Mouse (Mus musculus): Measurements from ENCODE around the gene Fam78b. TPM values are rescaled to one million over a fixed set of nuclear protein-coding genes. Genes with fewer than 3 reads are reported as not detected.

Gene Fam78b
- polyA plus RNA-seq (2014; fragmentation: Nextera tagmentation; extraction: Ambion mirVana): 1.9 and 2.0 TPM in 2 replicates

DNA sequence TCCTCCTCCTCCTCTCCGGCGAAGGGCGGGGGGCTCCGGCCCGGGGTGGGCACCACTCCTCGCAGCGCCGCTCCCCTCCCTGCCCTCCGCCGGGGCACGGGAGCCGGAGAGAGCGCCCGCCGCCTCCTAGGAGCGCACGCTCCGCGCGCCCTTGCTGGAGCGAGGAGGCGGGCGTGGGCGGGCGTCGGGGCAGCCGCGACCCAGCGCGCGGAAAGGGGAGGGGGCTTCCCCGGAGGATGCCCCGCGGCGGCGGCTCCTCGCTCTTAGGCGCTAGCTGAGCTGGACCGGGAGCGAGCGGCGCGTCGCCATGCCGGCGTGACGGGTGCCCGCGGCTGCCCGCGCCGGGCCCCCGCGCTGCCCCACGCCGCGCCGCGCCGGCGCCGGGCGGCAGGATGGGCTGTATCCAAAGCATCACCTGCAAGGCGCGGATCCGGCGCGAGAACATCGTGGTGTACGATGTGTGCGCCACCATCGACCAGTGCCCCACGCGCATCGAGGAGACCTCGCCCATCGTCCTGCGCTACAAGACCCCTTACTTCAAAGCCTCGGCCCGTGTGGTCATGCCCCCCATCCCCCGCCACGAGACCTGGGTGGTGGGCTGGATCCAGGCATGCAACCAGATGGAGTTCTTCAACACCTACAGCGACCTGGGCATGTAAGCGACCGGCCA, at the start of gene Fam78b:
TSS of gene Fam78b (plus strand) at position 244 of the 670 bp plus-strand sequence.
- DNase-seq (ENCODE audit: low spot score): peak; percentile 54
- no peak within 1 kb of the TSS for H3K27ac ChIP-seq (ENCODE audit: low read depth)

DNA sequence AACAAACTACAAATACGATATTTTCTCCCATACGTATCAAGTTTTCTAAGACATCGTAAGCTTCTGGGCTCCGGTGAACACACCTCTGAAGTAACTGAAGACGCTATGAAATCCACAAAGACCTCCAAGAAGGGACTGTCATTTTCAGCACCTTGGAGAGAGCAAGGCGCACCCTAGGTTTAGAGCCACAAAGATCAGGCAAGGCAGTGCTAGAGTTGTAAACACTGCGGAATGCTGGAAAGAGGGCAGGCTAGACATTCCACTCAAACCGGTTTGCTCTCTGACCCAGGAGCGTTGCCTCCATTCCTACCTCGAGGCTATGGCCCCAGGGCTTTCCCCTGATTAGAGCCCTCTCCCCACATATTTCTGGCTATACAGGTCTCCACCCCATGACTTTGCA, 36.7 kb upstream of the Fam78b start:
- no peaks in the 10 kb centered on the region for H3K27me3 ChIP-seq (replicated peaks; ENCODE audit: control insufficient read depth, insufficient read depth, low read length)
- DNase-seq (ENCODE audit: low spot score) (peak; percentile 74), ATAC-seq (replicated peaks; ENCODE audit: low FRiP score, low TSS enrichment, low read depth) (no peak)
- no peaks in the 10 kb centered on the region for H3K9me3 ChIP-seq (ENCODE audit: control insufficient read depth, low read length)
- no peaks in the 10 kb centered on the region for H3K36me3 ChIP-seq (ENCODE audit: control insufficient read depth, insufficient read depth, low read length)
- no peak overlapping the region for H3K9ac ChIP-seq (ENCODE audit: low read length)
- H3K4me1 ChIP-seq (replicated peaks; ENCODE audit: control insufficient read depth, insufficient read depth, low read length): no peaks in the 10 kb centered on the region
- H3K4me2 ChIP-seq (ENCODE audit: low read length): no peak overlapping the region
- H3K4me3 ChIP-seq (ENCODE audit: low read depth, low read length): no peak overlapping the region
- WGBS: 28% methylated on average over 10 of the region's 10 CpGs
- no peak overlapping the region for H3K27ac ChIP-seq (ENCODE audit: low read depth)

More for the DNA sequence above, at the start of gene Fam78b:
- peak within 1 kb of the TSS; percentile 64 for H3K9ac ChIP-seq (ENCODE audit: low read length)
- peaks cover 24% of the 10 kb centered on the region for H3K27me3 ChIP-seq (replicated peaks; ENCODE audit: control insufficient read depth, insufficient read depth, low read length)
- H3K9me3 ChIP-seq (ENCODE audit: control insufficient read depth, low read length): no peaks in the 10 kb centered on the region
- peaks cover 6% of the 10 kb centered on the region; the same call in 1 of the 2 replicates for H3K4me1 ChIP-seq (replicated peaks; ENCODE audit: control insufficient read depth, insufficient read depth, low read length)
- peak within 1 kb of the TSS; percentile 63 for H3K4me3 ChIP-seq (ENCODE audit: low read depth, low read length)
- peak; percentile 37; the same call in 1 of the 2 replicates for ATAC-seq (replicated peaks; ENCODE audit: low FRiP score, low TSS enrichment, low read depth)
- WGBS: 1% methylated on average over 68 of the region's 85 CpGs
- peak within 1 kb of the TSS; percentile 95 for H3K4me2 ChIP-seq (ENCODE audit: low read length)
- H3K36me3 ChIP-seq (ENCODE audit: control insufficient read depth, insufficient read depth, low read length): no peaks in the 10 kb centered on the region

GRCm38 (mm10) chr1:166968271-166968670, 32.9 kb upstream of the Fam78b start:
- DNase-seq (ENCODE audit: low spot score) (no peak), ATAC-seq (replicated peaks; ENCODE audit: low FRiP score, low TSS enrichment, low read depth) (no peak)
- Histone ChIP-seq H3K4me1 (replicated peaks; ENCODE audit: control insufficient read depth, insufficient read depth, low read length) (no peaks in the 10 kb centered on the region), H3K9ac (ENCODE audit: low read length) (no peak overlapping the region), H3K9me3 (ENCODE audit: control insufficient read depth, low read length) (no peaks in the 10 kb centered on the region), H3K36me3 (ENCODE audit: control insufficient read depth, insufficient read depth, low read length) (no peaks in the 10 kb centered on the region), H3K4me2 (ENCODE audit: low read length) (no peak overlapping the region), H3K4me3 (ENCODE audit: low read depth, low read length) (no peak overlapping the region), H3K27me3 (replicated peaks; ENCODE audit: control insufficient read depth, insufficient read depth, low read length) (no peaks in the 10 kb centered on the region), H3K27ac (ENCODE audit: low read depth) (no peak overlapping the region)
- 79% methylated on average over 5 of the region's 5 CpGs for WGBS

DNA sequence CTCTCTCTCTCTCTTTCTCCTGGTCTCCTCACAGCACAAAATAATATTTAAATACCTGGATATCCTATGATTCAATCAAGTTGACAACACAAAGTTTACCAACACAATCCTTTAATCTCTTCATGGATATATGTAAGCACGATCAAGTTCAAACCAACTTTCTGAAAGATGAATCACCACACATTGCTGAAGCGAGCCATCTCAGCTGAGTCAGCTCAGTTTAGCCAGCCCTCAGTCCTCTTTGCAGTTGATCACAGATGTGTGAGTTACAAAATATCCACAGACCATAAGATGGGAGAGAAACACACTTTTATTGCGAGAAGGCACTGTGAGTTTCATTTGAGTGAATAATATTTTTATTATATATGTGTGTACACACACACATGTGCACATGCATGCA, 27.5 kb upstream of the Fam78b start:
- Histone ChIP-seq H3K27ac (ENCODE audit: low read depth) (no peak overlapping the region), H3K9me3 (ENCODE audit: control insufficient read depth, low read length) (no peaks in the 10 kb centered on the region), H3K4me3 (ENCODE audit: low read depth, low read length) (no peak overlapping the region), H3K27me3 (replicated peaks; ENCODE audit: control insufficient read depth, insufficient read depth, low read length) (no peaks in the 10 kb centered on the region), H3K9ac (ENCODE audit: low read length) (no peak overlapping the region), H3K4me2 (ENCODE audit: low read length) (no peak overlapping the region), H3K36me3 (ENCODE audit: control insufficient read depth, insufficient read depth, low read length) (no peaks in the 10 kb centered on the region), H3K4me1 (replicated peaks; ENCODE audit: control insufficient read depth, insufficient read depth, low read length) (no peaks in the 10 kb centered on the region)
- no peak for DNase-seq (ENCODE audit: low spot score)
- no peak for ATAC-seq (replicated peaks; ENCODE audit: low FRiP score, low TSS enrichment, low read depth)
- 90% methylated on average over 3 of the region's 3 CpGs for WGBS

DNA sequence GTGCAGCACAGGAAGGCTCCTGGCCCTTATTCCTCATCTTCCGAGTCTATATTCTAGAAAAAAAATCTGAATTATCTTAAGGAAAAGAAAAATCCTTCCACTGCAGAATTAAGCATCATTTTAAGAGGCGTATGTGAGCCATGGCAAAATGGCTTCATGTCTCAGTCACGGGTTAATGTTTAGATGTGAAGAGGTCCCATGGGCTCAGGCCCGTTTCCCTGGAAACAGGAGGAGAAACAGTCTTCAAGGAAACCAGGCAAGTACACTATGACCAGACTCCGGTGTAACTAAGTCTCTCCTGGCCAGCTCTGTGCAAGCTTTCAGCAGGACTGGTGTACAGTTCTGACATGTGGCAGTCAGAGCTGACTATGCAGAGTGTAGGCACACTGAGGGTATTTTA, 22.6 kb upstream of the Fam78b start:
- DNase-seq (ENCODE audit: low spot score) (no peak), ATAC-seq (replicated peaks; ENCODE audit: low FRiP score, low TSS enrichment, low read depth) (no peak)
- Histone ChIP-seq H3K27ac (ENCODE audit: low read depth) (no peak overlapping the region), H3K4me3 (ENCODE audit: low read depth, low read length) (no peak overlapping the region), H3K4me2 (ENCODE audit: low read length) (no peak overlapping the region), H3K4me1 (replicated peaks; ENCODE audit: control insufficient read depth, insufficient read depth, low read length) (no peaks in the 10 kb centered on the region), H3K9ac (ENCODE audit: low read length) (no peak overlapping the region), H3K9me3 (ENCODE audit: control insufficient read depth, low read length) (no peaks in the 10 kb centered on the region), H3K27me3 (replicated peaks; ENCODE audit: control insufficient read depth, insufficient read depth, low read length) (no peaks in the 10 kb centered on the region), H3K36me3 (ENCODE audit: control insufficient read depth, insufficient read depth, low read length) (no peaks in the 10 kb centered on the region)
- 73% methylated on average over 5 of the region's 5 CpGs for whole genome bisulfite sequencing

- no peak overlapping the region for H3K27ac ChIP-seq (ENCODE audit: low read depth)
- no peak for DNase-seq (ENCODE audit: low spot score)
- no peaks in the 10 kb centered on the region for H3K27me3 ChIP-seq (replicated peaks; ENCODE audit: control insufficient read depth, insufficient read depth, low read length)
- H3K4me1 ChIP-seq (replicated peaks; ENCODE audit: control insufficient read depth, insufficient read depth, low read length): no peaks in the 10 kb centered on the region
- no peak overlapping the region for H3K4me2 ChIP-seq (ENCODE audit: low read length)
- no peaks in the 10 kb centered on the region for H3K36me3 ChIP-seq (ENCODE audit: control insufficient read depth, insufficient read depth, low read length)
- no peak for ATAC-seq (replicated peaks; ENCODE audit: low FRiP score, low TSS enrichment, low read depth)
- WGBS: 72% methylated on average over 5 of the region's 5 CpGs
- H3K9ac ChIP-seq (ENCODE audit: low read length): no peak overlapping the region
- H3K4me3 ChIP-seq (ENCODE audit: low read depth, low read length): no peak overlapping the region
- H3K9me3 ChIP-seq (ENCODE audit: control insufficient read depth, low read length): no peaks in the 10 kb centered on the region
Observed at GRCm38 (mm10) chr1:166994266-166994665, 7.0 kb upstream of the Fam78b start.

DNA sequence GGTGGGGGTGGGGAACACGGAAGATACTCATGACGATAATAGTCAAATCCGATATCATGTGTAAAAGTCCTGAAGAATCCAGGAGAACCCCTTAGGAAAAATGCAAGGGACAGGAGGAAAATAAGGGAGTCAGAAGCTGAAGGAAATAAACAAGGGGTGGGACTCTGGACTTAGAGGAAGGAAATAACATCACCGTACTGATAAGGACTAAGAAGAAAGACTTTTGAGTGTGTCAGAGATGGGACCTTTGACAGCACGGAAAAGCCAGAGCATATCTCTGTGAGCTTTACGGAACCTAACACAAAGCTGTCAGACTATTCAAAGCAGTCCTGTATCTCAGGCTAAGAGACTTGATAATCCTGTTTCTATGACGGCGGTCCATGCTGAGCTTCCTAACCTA, 5.0 kb upstream of the Fam78b start:
- Histone ChIP-seq H3K9ac (ENCODE audit: low read length) (no peak overlapping the region), H3K36me3 (ENCODE audit: control insufficient read depth, insufficient read depth, low read length) (no peaks in the 10 kb centered on the region), H3K27ac (ENCODE audit: low read depth) (no peak overlapping the region), H3K27me3 (replicated peaks; ENCODE audit: control insufficient read depth, insufficient read depth, low read length) (peaks cover 2% of the 10 kb centered on the region), H3K9me3 (ENCODE audit: control insufficient read depth, low read length) (no peaks in the 10 kb centered on the region), H3K4me1 (replicated peaks; ENCODE audit: control insufficient read depth, insufficient read depth, low read length) (no peaks in the 10 kb centered on the region), H3K4me3 (ENCODE audit: low read depth, low read length) (no peak overlapping the region), H3K4me2 (ENCODE audit: low read length) (no peak overlapping the region)
- ATAC-seq (replicated peaks; ENCODE audit: low FRiP score, low TSS enrichment, low read depth): no peak
- 87% methylated on average over 8 of the region's 8 CpGs for WGBS
- DNase-seq (ENCODE audit: low spot score): no peak

GRCm38 (mm10) chr1:166996811-166997210, 4.4 kb upstream of the Fam78b start:
- H3K27ac ChIP-seq (ENCODE audit: low read depth): no peak overlapping the region
- no peak overlapping the region for H3K4me3 ChIP-seq (ENCODE audit: low read depth, low read length)
- no peaks in the 10 kb centered on the region for H3K9me3 ChIP-seq (ENCODE audit: control insufficient read depth, low read length)
- peaks cover 4% of the 10 kb centered on the region; the same call in 1 of the 2 replicates for H3K4me1 ChIP-seq (replicated peaks; ENCODE audit: control insufficient read depth, insufficient read depth, low read length)
- 66% methylated on average over 7 of the region's 7 CpGs for WGBS
- ATAC-seq (replicated peaks; ENCODE audit: low FRiP score, low TSS enrichment, low read depth): no peak
- no peaks in the 10 kb centered on the region for H3K36me3 ChIP-seq (ENCODE audit: control insufficient read depth, insufficient read depth, low read length)
- no peak overlapping the region for H3K9ac ChIP-seq (ENCODE audit: low read length)
- peaks cover 7% of the 10 kb centered on the region for H3K27me3 ChIP-seq (replicated peaks; ENCODE audit: control insufficient read depth, insufficient read depth, low read length)
- DNase-seq (ENCODE audit: low spot score): no peak
- no peak overlapping the region for H3K4me2 ChIP-seq (ENCODE audit: low read length)

Data from intestine, embryonic 14.5 days (tissue).